Mouse (Mus musculus) spleen, adult 2 months (tissue): Measurements from ENCODE around the gene Adam22. TPM values are rescaled to one million over a fixed set of nuclear protein-coding genes. Genes with fewer than 3 reads are reported as not detected.

ENCODE experiments used
- DNase-seq, 2 experiments: peaks; one replicate each; pipeline versions ENCODE4 v3.0.0 to v3.0.0-alpha.2; 2012 to 2021; ENCODE audit warnings: low spot score in 2 of 2, low read depth in 1 of 2
- H3K27ac ChIP-seq: fragments of 200-500 bp; 2 replicates; pipeline ENCODE4 v1.5.1; 2012; ENCODE audit warnings: low read length, inconsistent platforms; ENCODE audit not compliant: insufficient read depth
- H3K27me3 ChIP-seq: fragments of 200-500 bp; 2 replicates; pipeline ENCODE4 v1.6.1; 2012; ENCODE audit warnings: mild to moderate bottlenecking, moderate library complexity, low read length, inconsistent platforms; ENCODE audit not compliant: control insufficient read depth, insufficient read depth
- H3K36me3 ChIP-seq: fragments of 200-500 bp; 2 replicates; pipeline ENCODE4 v1.6.1; 2012; ENCODE audit warnings: mild to moderate bottlenecking, low read length, inconsistent platforms; ENCODE audit not compliant: control insufficient read depth, insufficient read depth
- H3K4me1 ChIP-seq: fragments of 200-500 bp; 2 replicates; pipeline ENCODE4 v1.6.1; 2011; ENCODE audit warnings: inconsistent platforms; ENCODE audit not compliant: control insufficient read depth, insufficient read depth, insufficient read length
- H3K4me3 ChIP-seq: fragments of 200-500 bp; 2 replicates; pipeline ENCODE4 v1.5.1; 2011; ENCODE audit warnings: mild to moderate bottlenecking, inconsistent platforms; ENCODE audit not compliant: insufficient read depth, insufficient read length; ENCODE audit errors: extremely low read depth
- CTCF ChIP-seq: fragments of 200-500 bp; IDR thresholded peaks from 2 replicates; pipeline ENCODE4 v1.5.1; 2011; ENCODE audit warnings: mild to moderate bottlenecking, inconsistent platforms; ENCODE audit not compliant: insufficient read depth, insufficient read length, insufficient replicate concordance; ENCODE audit errors: extremely low read depth
- POLR2A ChIP-seq: fragments of 200-500 bp; IDR thresholded peaks from 2 replicates; pipeline ENCODE4 v1.6.1; 2011; ENCODE audit warnings: low read depth, low read length, inconsistent platforms
- WGBS: fragments of 180-500 bp; shearing (Covaris S2); methylation state at CpG from one replicate; pipeline ENCODE4 v1.1.7; 2018; 5-methylcytosine and 5-hydroxymethylcytosine counted together
- polyA plus RNA-seq: library from polyadenylated mRNA; depleted of rRNA; stranded (reverse); fragments of >200 nt; gene quantifications from 2 replicates; pipeline ENCODE4 v1.2.3, GENCODE M21; 2012

Gene Adam22
- polyA plus RNA-seq, 1 experiment = 1.1 TPM

GRCm38 (mm10) chr5:8356885-8357651 is 10.9 kb downstream of the Adam22 start:
- Histone ChIP-seq H3K4me3 (no peak overlapping the region), H3K36me3 (no peaks in the 10 kb centered on the region), H3K4me1 (no peaks in the 10 kb centered on the region), H3K27me3 (no peaks in the 10 kb centered on the region), H3K27ac (0 out of 2 replicates have a peak overlapping the region, but pooled peaks have one; percentile 1)
- TF ChIP-seq POLR2A = no peak
- TF ChIP-seq CTCF = no peak
- DNase-seq = no peak
- WGBS = 24% methylated on average over 13 of the region's 13 CpGs

GRCm38 (mm10) chr5:8356326-8356725 is 11.6 kb downstream of the Adam22 start:
- WGBS = 82% methylated on average over 2 of the region's 2 CpGs
- no peaks in the 10 kb centered on the region for H3K36me3 ChIP-seq
- H3K27ac ChIP-seq = no peak overlapping the region
- TF ChIP-seq POLR2A (no peak), CTCF (no peak)
- H3K4me3 ChIP-seq = no peak overlapping the region
- H3K27me3 ChIP-seq = no peaks in the 10 kb centered on the region
- DNase-seq = no peak
- H3K4me1 ChIP-seq = no peaks in the 10 kb centered on the region; the same call in 1 of the 2 replicates

DNA sequence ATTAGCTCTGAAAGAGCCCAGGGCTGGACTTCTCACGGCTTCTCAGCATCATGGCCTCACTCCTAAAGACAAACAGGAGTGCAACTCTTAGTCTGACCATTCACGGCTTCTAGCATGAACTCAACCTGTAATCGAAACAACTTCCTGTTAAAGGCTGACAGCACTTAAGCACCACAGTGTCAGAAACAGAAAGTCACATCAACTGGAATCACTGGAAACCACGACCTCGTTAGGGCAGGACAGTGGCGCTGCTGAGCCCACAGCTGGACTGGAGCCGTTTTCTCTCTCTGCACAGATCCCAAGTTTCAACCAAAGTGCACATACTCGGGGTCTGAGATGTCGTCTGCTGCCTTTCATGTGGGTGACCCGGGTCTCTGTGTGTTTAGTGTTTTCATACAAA is 18.4 kb downstream of the Adam22 start:
- no peak for TF ChIP-seq CTCF
- no peaks in the 10 kb centered on the region for H3K27me3 ChIP-seq
- no peak for DNase-seq
- 23% methylated on average over 10 of the region's 10 CpGs for WGBS
- peaks cover 2% of the 10 kb centered on the region; the same call in 1 of the 2 replicates for H3K4me1 ChIP-seq
- no peaks in the 10 kb centered on the region for H3K36me3 ChIP-seq
- peak overlapping the region; percentile 38; the same call in 1 of the 2 replicates for H3K27ac ChIP-seq
- H3K4me3 ChIP-seq = no peak overlapping the region

- Histone ChIP-seq H3K4me3 (no peak overlapping the region), H3K36me3 (no peaks in the 10 kb centered on the region), H3K27me3 (no peaks in the 10 kb centered on the region), H3K4me1 (0 out of 2 replicates have a peak, but pooled peaks cover 2% of the 10 kb centered on the region), H3K27ac (peak overlapping the region; percentile 60; the same call in 1 of the 2 replicates)
- TF ChIP-seq POLR2A = no peak
- no peak for TF ChIP-seq CTCF
- DNase-seq = no peak
Observed at GRCm38 (mm10) chr5:8346329-8346728, 21.6 kb downstream of the Adam22 start.

GRCm38 (mm10) chr5:8343296-8343695 is 24.7 kb downstream of the Adam22 start:
- H3K27me3 ChIP-seq = no peaks in the 10 kb centered on the region
- TF ChIP-seq CTCF (no peak), POLR2A (no peak)
- H3K4me3 ChIP-seq = no peak overlapping the region
- no peak for DNase-seq
- H3K27ac ChIP-seq = no peak overlapping the region
- H3K36me3 ChIP-seq = no peaks in the 10 kb centered on the region
- 90% methylated on average over 3 of the region's 3 CpGs for WGBS
- 0 out of 2 replicates have a peak, but pooled peaks cover 2% of the 10 kb centered on the region for H3K4me1 ChIP-seq

GRCm38 (mm10) chr5:8341676-8342075 is 26.3 kb downstream of the Adam22 start:
- H3K36me3 ChIP-seq = no peaks in the 10 kb centered on the region
- no peak for TF ChIP-seq CTCF
- TF ChIP-seq POLR2A = no peak
- H3K27ac ChIP-seq = no peak overlapping the region
- no peaks in the 10 kb centered on the region for H3K27me3 ChIP-seq
- DNase-seq = no peak
- 93% methylated on average over 4 of the region's 4 CpGs for WGBS
- H3K4me1 ChIP-seq = no peaks in the 10 kb centered on the region
- no peak overlapping the region for H3K4me3 ChIP-seq

DNA sequence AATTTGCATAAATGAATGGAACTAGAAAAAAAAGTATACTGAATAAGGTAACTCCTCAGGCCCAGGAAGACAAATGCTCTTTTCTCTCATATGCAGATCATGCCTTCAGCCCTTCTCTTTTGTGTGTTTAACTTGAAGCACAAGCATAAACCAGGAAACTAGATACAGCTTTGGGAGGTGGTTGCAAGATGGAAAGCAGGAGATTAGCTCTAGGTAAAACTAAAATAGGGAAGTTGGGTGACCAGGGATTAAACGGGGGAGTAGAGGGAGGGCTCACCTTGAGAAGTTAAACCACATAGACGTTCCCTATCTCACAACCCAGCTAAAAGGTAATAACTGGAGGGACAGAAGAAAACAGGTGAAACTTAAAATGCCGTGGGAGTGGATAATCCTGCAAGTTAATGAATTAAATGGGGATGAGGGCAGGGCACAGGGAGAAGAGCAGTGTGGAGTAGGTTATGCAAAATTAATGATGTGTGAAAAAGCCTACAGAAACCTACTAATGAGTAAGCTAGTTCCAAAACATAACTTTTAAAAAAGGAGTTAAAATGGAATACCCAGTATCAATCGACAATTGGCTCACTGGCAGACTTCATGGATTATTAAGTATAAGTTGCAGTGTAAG is 40.2 kb downstream of the Adam22 start:
- TF ChIP-seq POLR2A (no peak), CTCF (no peak)
- DNase-seq = no peak
- Histone ChIP-seq H3K27ac (no peak overlapping the region), H3K27me3 (no peaks in the 10 kb centered on the region), H3K4me3 (no peak overlapping the region), H3K4me1 (no peaks in the 10 kb centered on the region; the same call in 1 of the 2 replicates), H3K36me3 (no peaks in the 10 kb centered on the region)
- 49% methylated on average over 4 of the region's 4 CpGs for WGBS
